Mouse (Mus musculus): ENCODE measurements around the gene Zfp869.

GRCm38 (mm10) chr8:69749544-69750454, 39.3 kb upstream of the Zfp869 start, which contains the start of gene Zfp963:
- TF ChIP-seq EP300 (IDR thresholded peaks at IDR 0.05; ENCODE audit: low read depth) (no peak), CTCF (IDR thresholded peaks at IDR 0.05; ENCODE audit: low read depth) (no peak)

All from liver, postnatal 0 days (tissue).